Mouse (Mus musculus): Measurements from ENCODE around the gene Psma3.

Psma3 gene

GRCm38 (mm10) chr12:70974441-70975266, at the start of gene Psma3:
TSS of gene Psma3 (plus strand) at chr12:70974621.
- peak; percentile 94 for DNase-seq (ENCODE audit: low spot score)

- DNase-seq (ENCODE audit: low spot score), result no peak
These were observed 44.6 kb upstream of the Psma3 start for GRCm38 (mm10) chr12:70929781-70930180.

DNA sequence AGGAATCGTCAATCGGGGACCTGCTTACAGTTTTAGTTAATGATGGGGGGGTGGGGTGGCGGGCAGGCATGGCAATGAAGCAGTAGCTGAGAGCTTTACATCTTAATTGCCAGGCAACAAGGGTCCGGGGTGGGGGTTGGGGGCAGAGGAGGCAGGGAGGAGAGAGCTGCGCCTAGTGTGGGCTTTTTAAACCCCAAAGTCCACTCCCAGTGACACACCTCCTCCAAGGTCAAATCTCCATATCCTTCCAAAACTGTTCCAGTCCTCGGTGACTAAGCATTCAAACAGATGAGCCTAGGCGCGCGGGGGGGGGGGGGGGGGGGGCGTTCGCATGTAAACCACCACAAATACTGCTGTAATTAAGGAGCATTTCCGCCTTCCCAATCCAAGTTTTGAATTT, 37.3 kb upstream of the Psma3 start:
- no peak for DNase-seq (ENCODE audit: low spot score)

GRCm38 (mm10) chr12:70937571-70938384, 36.6 kb upstream of the Psma3 start, which contains the start of gene Actr10:
TSS of gene Actr10 (plus strand) at chr12:70937857.
- DNase-seq (ENCODE audit: low spot score), result peak; percentile 83

GRCm38 (mm10) chr12:70940806-70941205, 33.6 kb upstream of the Psma3 start:
- no peak for DNase-seq (ENCODE audit: low spot score)

DNA sequence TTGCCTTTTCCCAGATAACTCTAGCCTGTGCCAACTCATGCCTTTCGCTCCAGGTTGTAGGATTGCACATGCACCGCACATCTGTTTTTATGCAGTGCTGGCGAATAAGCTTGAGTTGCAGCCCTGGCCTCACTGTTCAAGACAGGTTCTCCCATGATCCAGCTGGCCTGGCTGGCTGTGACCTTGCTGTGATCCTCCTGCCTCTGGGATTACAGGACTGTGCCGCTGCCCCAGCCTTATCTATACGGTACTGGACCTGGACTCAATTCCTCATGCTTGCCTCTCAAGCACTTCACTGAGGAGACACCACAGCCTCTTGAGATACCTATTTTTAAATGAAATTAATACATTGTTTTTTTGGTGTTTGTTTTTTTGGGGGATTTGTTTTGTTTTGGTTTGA, 30.2 kb upstream of the Psma3 start:
- DNase-seq (ENCODE audit: low spot score), result no peak

- DNase-seq (ENCODE audit: low spot score), result no peak
These were observed 27.7 kb upstream of the Psma3 start for GRCm38 (mm10) chr12:70946585-70947256.

DNA sequence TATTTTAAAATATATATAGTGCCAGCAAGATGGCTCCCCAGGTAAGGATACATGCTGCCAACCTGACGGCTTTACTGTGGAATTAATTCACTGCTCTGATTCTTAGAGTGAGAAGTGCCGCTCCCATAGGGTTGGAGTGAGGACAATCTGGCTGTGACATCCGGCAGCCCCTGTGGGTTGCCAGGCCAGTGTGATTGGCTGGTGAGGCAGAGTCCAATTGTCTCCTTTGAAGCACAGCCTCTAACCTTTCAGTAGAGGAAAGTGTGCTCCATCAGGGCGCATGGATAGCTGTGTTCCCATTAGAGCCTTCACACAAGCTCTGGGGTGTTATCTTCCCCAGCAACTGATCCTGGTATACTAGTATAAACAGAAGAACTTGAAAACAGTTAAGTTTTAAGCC, 15.8 kb upstream of the Psma3 start:
- DNase-seq (ENCODE audit: low spot score), result peak; percentile 75

DNA sequence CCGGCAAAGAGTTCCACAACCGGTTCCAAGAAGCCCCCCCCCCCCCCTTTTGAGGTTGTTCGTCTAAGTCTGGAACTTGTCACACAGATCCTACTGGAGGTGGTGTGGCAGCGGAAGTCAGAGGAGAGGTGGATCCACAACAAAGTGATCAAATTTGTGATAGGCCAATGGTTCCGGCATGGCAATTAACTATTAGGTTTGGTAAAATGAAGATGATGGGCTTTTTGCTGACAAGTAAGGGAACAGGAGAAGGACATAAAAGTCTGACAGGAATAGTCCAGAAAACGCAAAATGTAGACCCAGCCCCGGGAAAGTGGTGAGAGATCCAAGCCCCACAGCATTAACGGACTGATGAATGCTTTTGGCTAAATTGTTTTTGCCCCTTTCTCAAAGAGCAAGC, 6.8 kb upstream of the Psma3 start:
- no peak for DNase-seq (ENCODE audit: low spot score)

- peak; percentile 69 for DNase-seq (ENCODE audit: low spot score)
These were observed 6.2 kb upstream of the Psma3 start for GRCm38 (mm10) chr12:70968141-70968790.

DNA sequence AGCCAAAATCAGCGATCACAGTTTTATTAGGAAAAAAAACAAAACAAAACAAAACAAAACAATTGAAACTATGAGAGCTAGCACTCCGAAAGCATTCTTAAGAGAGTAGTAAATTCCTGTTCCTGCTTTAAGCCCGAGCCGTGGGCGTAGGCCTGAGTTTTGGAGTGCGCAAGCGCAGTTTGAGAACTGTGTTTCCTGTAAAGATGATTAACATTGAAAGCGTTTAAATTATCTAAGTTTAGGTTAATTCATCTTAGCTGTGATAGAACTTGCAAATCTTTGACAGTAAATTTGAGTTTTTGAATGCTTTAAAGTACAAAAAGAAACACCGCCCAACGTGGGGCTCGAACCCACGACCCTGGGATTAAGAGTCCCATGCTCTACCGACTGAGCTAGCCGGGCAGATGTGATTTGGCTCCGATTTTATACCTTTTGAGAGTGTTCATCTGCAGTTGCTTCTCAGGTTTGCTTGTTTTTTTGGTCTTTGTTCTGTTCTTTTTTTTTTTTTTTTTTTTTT, 5.6 kb upstream of the Psma3 start:
- DNase-seq (ENCODE audit: low spot score), result peak; percentile 89

GRCm38 (mm10) chr12:70969485-70970184, 4.8 kb upstream of the Psma3 start:
- peak; percentile 78 for DNase-seq (ENCODE audit: low spot score)

DNA sequence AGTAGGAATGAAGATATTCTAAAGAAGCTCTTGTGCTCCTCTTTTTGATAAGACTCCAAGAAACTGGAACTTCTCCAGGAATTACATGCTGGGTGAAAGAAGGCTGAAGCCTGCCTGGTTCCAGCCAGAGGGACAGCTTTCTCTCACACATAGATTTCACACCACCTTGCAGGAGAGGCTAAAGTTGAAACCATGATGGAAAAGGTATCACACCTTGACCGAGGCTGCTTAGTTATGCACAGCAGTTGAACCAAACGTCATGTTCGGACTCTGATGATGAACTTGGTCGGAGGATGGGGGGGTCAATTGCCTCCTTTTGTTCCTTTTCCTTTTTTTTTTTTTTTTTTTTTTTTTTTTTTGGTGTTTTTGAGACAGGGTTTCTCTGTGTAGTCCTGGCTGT, 590 bp upstream of the Psma3 start:
- no peak for DNase-seq (ENCODE audit: low spot score)

DNA sequence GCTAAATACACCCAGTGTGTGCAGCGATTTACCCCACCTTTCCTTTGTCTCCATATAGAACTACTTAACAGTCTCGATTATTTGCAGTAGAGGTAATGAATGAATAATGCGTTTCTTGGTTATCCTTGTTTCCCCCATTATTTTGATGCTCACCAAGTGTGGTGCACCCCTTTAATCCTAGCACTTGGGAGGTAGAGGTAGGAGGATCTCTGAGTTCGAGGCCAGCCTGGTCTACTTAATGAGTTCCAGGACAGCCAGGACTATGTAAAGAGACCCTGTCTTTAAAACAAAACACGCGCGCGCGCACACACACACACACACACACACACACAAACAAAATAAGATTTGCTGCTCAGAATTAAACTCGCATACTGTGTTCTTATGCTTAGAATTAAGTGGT, 985 bp downstream of the Psma3 start:
- no peak for DNase-seq (ENCODE audit: low spot score)

DNA sequence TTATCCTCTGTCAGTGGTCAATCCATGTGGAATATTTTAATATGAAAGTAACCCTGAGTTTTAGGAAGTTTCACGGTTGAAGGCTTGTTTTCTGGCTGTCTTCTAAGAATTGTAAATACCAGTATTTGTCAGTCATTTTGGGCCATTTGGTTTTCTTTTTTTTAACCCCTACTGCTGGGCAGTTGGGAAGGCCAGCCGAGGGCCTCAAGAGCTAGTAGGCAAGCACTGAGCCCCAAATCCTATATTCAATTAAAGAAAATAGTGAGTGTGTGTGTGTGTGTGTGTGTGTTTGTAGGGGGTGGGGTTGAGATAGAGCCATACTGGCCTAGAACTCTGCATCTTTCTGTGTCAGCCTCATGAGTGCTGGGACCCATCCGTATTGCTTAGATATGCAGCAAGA, 1.5 kb downstream of the Psma3 start:
- DNase-seq (ENCODE audit: low spot score), result no peak

GRCm38 (mm10) chr12:70978345-70978744, 3.9 kb downstream of the Psma3 start:
- DNase-seq (ENCODE audit: low spot score), result no peak

DNA sequence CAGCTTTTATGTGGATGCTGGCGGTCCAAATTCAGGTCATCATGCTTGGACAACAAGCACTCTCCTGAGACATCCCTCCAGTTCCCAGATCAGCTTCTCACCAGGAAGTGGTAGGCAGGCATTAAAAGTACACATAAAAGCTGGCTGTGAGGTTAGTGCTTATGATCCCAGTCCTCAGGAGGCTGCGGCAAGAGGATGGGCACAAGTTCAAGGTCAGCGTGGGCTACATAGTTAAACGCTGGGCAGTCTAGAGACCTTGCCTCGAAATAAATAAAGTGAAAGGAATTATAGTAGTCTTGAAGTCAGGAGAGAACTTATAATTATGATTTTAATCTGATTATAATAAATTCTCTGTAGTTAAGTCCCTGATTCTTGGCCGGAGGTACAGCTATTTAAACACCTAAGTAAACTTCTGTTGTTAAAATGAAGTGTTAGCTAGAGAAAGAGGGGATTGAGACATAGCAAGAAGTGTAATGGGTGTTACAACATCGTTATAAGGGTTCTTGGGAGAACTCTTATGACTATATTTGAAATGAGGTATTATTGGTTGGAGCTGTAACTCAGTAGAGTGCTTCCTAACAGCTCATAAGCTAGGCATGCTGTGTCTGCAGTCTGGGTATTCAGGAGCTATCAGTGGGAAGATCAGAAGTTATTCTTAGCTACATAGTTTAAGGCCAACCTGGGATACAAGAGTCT, 10.6 kb downstream of the Psma3 start:
- no peak for DNase-seq (ENCODE audit: low spot score)

- DNase-seq (ENCODE audit: low spot score), result no peak
These were observed 22.8 kb downstream of the Psma3 start for GRCm38 (mm10) chr12:70997225-70997624.

GRCm38 (mm10) chr12:70999423-70999903, 25.0 kb downstream of the Psma3 start:
- no peak for DNase-seq (ENCODE audit: low spot score)

DNA sequence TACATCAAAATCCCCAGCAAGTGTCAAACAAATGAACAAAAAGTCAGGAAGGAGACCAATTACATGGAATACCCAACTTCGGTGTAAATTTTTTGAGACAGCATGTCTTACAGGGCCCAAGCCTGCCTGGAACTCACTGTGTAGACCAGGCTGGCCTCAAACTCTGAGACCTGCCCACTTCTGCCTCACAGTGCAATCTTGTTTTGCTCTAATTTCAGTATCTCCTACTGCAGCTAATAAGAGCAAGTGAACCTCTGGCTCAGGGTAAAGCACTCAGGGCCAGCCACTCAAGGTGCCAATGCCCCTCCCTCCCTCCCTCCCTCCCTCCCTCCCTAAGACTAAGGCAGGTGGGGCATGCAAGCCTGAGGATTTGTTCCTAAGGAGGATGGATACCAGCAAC, 25.9 kb downstream of the Psma3 start:
- DNase-seq (ENCODE audit: low spot score), result no peak
